Mouse (Mus musculus): ENCODE results near the gene Capn2. TPM values are rescaled to one million over a fixed set of nuclear protein-coding genes. Genes with fewer than 3 reads are reported as not detected.

Capn2 gene
- polyA plus RNA-seq, 1 experiment from 2014 or later: 93.9 TPM

GRCm38 (mm10) chr1:182419481-182419880 lies 97.9 kb downstream of the Capn2 start:
- Histone ChIP-seq H3K27ac (ENCODE audit: low read depth, low read length) (no peak overlapping the region), H3K9ac (ENCODE audit: low read depth, low read length) (no peak overlapping the region), H3K36me3 (ENCODE audit: control insufficient read depth, insufficient read depth, low read length) (no peaks in the 10 kb centered on the region), H3K27me3 (replicated peaks; ENCODE audit: control insufficient read depth, insufficient read depth, low read length) (no peaks in the 10 kb centered on the region), H3K4me1 (ENCODE audit: control insufficient read depth, insufficient read depth, low read depth, low read length) (no peaks in the 10 kb centered on the region), H3K4me3 (ENCODE audit: low read length) (no peak overlapping the region), H3K4me2 (ENCODE audit: low read length) (no peak overlapping the region), H3K9me3 (ENCODE audit: control insufficient read depth, low read length) (no peaks in the 10 kb centered on the region)
- no peak for ATAC-seq
- 79% methylated on average over 3 of the region's 3 CpGs for WGBS

Other genes starting within 250 kb of the Capn2 start
- 102 and 116 TPM in 2 replicates for gene Degs1, start 234.8 kb downstream of the Capn2 start, polyA plus RNA-seq (2015; fragmentation: Nextera tagmentation; extraction: Ambion mirVana)
- 20.6 and 22.0 TPM in 2 replicates for gene Fbxo28, start 176.0 kb downstream of the Capn2 start, polyA plus RNA-seq (2015; fragmentation: Nextera tagmentation; extraction: Ambion mirVana)
- 13.8 and 17.8 TPM in 2 replicates for gene Trp53bp2, start 108.4 kb downstream of the Capn2 start, polyA plus RNA-seq (2015; fragmentation: Nextera tagmentation; extraction: Ambion mirVana)
- 0.09 TPM in 1 of 2 replicates, not detected in the other for gene Capn8, start 47.4 kb upstream of the Capn2 start, polyA plus RNA-seq (2015; fragmentation: Nextera tagmentation; extraction: Ambion mirVana)
- gene Ccdc185, start 231.6 kb upstream of the Capn2 start, polyA plus RNA-seq (2015; fragmentation: Nextera tagmentation; extraction: Ambion mirVana): not detected in 2 replicates
- gene Susd4, start 246.3 kb upstream of the Capn2 start, polyA plus RNA-seq (2015; fragmentation: Nextera tagmentation; extraction: Ambion mirVana): 83.1 and 85.0 TPM in 2 replicates

Measured in hindbrain, embryonic 16.5 days (tissue).